ENCODE assay signal across 21 mouse cellular contexts in the genomic region with DNA sequence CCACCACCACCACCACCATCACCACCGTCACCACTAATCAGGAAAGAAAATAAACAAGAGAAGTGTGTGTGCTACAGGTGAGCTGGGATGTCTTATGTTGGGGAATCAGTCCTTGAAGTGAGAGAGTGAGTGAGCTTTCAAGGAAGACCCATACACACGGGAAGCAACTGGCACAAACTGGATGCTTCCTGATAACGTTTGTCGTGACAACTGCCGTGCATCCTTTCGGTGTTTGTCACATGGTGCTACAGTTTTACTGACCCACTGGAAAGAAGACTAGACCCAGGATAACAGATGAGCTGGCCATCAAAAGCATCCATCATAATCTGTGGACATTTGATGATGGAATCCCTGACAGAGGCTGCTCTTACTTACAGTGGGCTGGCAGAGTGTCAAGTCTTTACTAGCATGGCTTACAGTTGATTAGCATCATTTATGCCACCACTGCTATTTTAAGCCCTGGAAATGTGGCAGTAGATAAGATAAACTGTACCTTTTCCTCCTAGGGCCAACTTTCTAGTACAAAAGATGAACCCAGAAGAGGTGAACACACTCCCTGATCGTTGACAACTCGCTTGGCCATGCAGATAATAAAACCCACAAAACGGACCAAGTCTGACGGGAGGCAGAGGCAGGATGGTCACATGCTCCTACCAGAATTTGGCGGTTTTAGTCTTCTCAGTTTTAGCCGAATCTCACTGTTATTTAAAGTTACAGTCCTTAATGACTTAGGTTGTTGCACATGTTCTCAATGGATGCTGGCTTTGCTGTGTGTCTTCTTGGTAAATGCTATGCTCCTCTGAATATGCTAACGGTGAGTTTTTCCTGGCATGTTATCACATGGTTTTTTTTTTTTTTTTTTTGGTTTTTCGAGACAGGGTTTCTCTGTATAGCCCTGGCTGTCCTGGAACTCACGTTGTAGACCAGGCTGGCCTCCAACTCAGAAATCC. TPM values are rescaled to one million over a fixed set of nuclear protein-coding genes. Genes with fewer than 3 reads are reported as not detected.
DNase-seq lines count a peak whose midpoint lies in the region; ATAC-seq and TF ChIP-seq lines count a peak whose summit lies in the region.
"Had no signal": no experiment of that assay in that cellular context is flagged by ENCODE, and none has a peak within 500 bp of the region (broad histone marks: within the 10 kb centered on the region; RNA-seq: fewer than 3 reads in every experiment).

No protein-coding gene starts in this region.

- peak overlapping the region; percentile 21; the same call in 1 of the 2 replicates for H3K4me2 ChIP-seq in liver, embryonic 15.5 days
- no peak overlapping the region for H3K4me2 ChIP-seq in forebrain, postnatal 0 days (ENCODE audit: low read depth)
- H3K4me2 ChIP-seq: embryonic facial prominence, embryonic 13.5 days; hindbrain, embryonic 12.5 days; limb, embryonic 15.5 days had no signal

- H3K9ac ChIP-seq in liver, embryonic 15.5 days, result no peak overlapping the region
- H3K9ac ChIP-seq in forebrain, postnatal 0 days, result no peak overlapping the region
- H3K9ac ChIP-seq: embryonic facial prominence, embryonic 13.5 days; hindbrain, embryonic 12.5 days; limb, embryonic 15.5 days had no signal

- no peak for TF ChIP-seq CTCF in thymus, adult 2 months (IDR thresholded peaks at IDR 0.05; ENCODE audit: borderline replicate concordance, control insufficient read depth, extremely low read depth, insufficient read depth, low read length, poor library complexity)
- TF ChIP-seq CTCF in forebrain, postnatal 0 days (IDR thresholded peaks at IDR 0.05; ENCODE audit: low read depth), result no peak

- no peaks in the 10 kb centered on the region for H3K27me3 ChIP-seq in thymus, adult 2 months (ENCODE audit: control insufficient read depth, insufficient read depth, low read length)
- no peaks in the 10 kb centered on the region for H3K27me3 ChIP-seq in liver, embryonic 15.5 days
- no peaks in the 10 kb centered on the region for H3K27me3 ChIP-seq in forebrain, postnatal 0 days (ENCODE audit: insufficient read depth, low read length)
- H3K27me3 ChIP-seq: CH12.LX; embryonic facial prominence, embryonic 13.5 days; hindbrain, embryonic 12.5 days; limb, embryonic 15.5 days had no signal

- no peak for DNase-seq in thymus, adult 2 months
- no peak for DNase-seq in thymus, postnatal 14 days
- DNase-seq in forebrain, postnatal 0 days, result no peak
- DNase-seq in adrenal gland, postnatal 10 days, result no peak
- no peak for DNase-seq in right cerebral cortex, postnatal 10 days (ENCODE audit: low spot score in 2 of 2)
- no peak for DNase-seq in adrenal gland, postnatal 36 days
- DNase-seq: cerebellum, adult 9-10 months; gastrocnemius, postnatal 14 days; heart, adult 2 months; kidney, adult 8-10 months; thymus, postnatal 4 days had no signal

- peak overlapping the region; percentile 7; the same call in 1 of the 2 replicates for H3K27ac ChIP-seq in thymus, adult 2 months (ENCODE audit: control insufficient read depth, insufficient read depth, low read length)
- no peak overlapping the region for H3K27ac ChIP-seq in liver, embryonic 15.5 days (replicated peaks)
- H3K27ac ChIP-seq in forebrain, postnatal 0 days (ENCODE audit: low read depth, low read length), result no peak overlapping the region
- H3K27ac ChIP-seq: embryonic facial prominence, embryonic 13.5 days; heart, adult 2 months; hindbrain, embryonic 12.5 days; limb, embryonic 15.5 days had no signal

- H3K4me1 ChIP-seq in thymus, adult 2 months (replicated peaks; ENCODE audit: control insufficient read depth, insufficient read depth, low read length), result peaks cover 21% of the 10 kb centered on the region
- H3K4me1 ChIP-seq in liver, embryonic 15.5 days (replicated peaks), result peaks cover 33% of the 10 kb centered on the region
- peaks cover 13% of the 10 kb centered on the region for H3K4me1 ChIP-seq in forebrain, postnatal 0 days (ENCODE audit: insufficient read depth)

- TF ChIP-seq POLR2A in thymus, adult 2 months (IDR thresholded peaks at IDR 0.05; ENCODE audit: control insufficient read depth, extremely low read depth, insufficient read depth, low read length, poor library complexity), result no peak

- ATAC-seq in common myeloid progenitor, adult 5-6 weeks (replicated peaks; ENCODE audit: low read depth, poor library complexity, severe bottlenecking), result peak; percentile 30
- no peak for ATAC-seq in liver, embryonic 15.5 days (ENCODE audit: insufficient read depth)
- no peak for ATAC-seq in forebrain, postnatal 0 days
- ATAC-seq: forebrain, embryonic 14.5 days; inflammation-experienced regulatory T-cells, adult 6 months; lung, postnatal 0 days; midbrain, embryonic 16.5 days had no signal

- 62% methylated on average over 15 of the region's 15 CpGs for WGBS in thymus, adult 2 months
- WGBS in liver, embryonic 15.5 days (ENCODE audit: insufficient replicate concordance), result 22% methylated on average over 15 of the region's 15 CpGs
- 89% methylated on average over 15 of the region's 15 CpGs for WGBS in forebrain, postnatal 0 days

- peaks cover under 1% of the 10 kb centered on the region; the same call in 1 of the 2 replicates for H3K36me3 ChIP-seq in thymus, adult 2 months (ENCODE audit: control insufficient read depth, insufficient read depth, low read length)
- H3K36me3 ChIP-seq in liver, embryonic 15.5 days (replicated peaks), result no peaks in the 10 kb centered on the region
- H3K36me3 ChIP-seq in forebrain, postnatal 0 days (ENCODE audit: insufficient read depth), result no peaks in the 10 kb centered on the region
- H3K36me3 ChIP-seq: embryonic facial prominence, embryonic 13.5 days; hindbrain, embryonic 12.5 days; limb, embryonic 15.5 days had no signal

- H3K4me3 ChIP-seq in thymus, adult 2 months (ENCODE audit: control insufficient read depth, insufficient read depth, low read length), result no peak overlapping the region
- H3K4me3 ChIP-seq in liver, embryonic 15.5 days (replicated peaks), result no peak overlapping the region
- no peak overlapping the region for H3K4me3 ChIP-seq in forebrain, postnatal 0 days (ENCODE audit: low read depth, low read length)
- H3K4me3 ChIP-seq: embryonic facial prominence, embryonic 13.5 days; heart, adult 2 months; hindbrain, embryonic 12.5 days; limb, embryonic 15.5 days had no signal

- no peaks in the 10 kb centered on the region for H3K9me3 ChIP-seq in liver, embryonic 15.5 days (replicated peaks)
- H3K9me3 ChIP-seq in forebrain, postnatal 0 days (ENCODE audit: low read length), result no peaks in the 10 kb centered on the region
- H3K9me3 ChIP-seq: embryonic facial prominence, embryonic 13.5 days; hindbrain, embryonic 12.5 days; limb, embryonic 15.5 days had no signal

RNA-seq across cellular contexts. Expression of gene Etnk1, which starts 2.8 kb away (rescaled TPM):
- polyA plus RNA-seq in thymus, adult 2 months (2012; rRNA removed), result 113 and 166 TPM in 2 replicates
- 87.9 and 104 TPM in 2 replicates for total RNA-seq in common myeloid progenitor, adult 5-6 weeks (2017)
- polyA plus RNA-seq in liver, embryonic 15.5 days (2015; fragmentation: Nextera tagmentation; extraction: Ambion mirVana), result 7.4 and 8.9 TPM in 2 replicates
- total RNA-seq in forebrain, postnatal 0 days (2014; rRNA removed), result 92.4 and 116 TPM in 2 replicates
- polyA plus RNA-seq in forebrain, postnatal 0 days (2015; fragmentation: Nextera tagmentation; extraction: Ambion mirVana), result 14.1 and 24.8 TPM in 2 replicates
- 10 to 100 TPM; 79.6 to 81.5 TPM for total RNA-seq in adrenal gland, postnatal 10 days (2021)
- 100 to 1,000 TPM; 115 to 119 TPM for total RNA-seq in adrenal gland, postnatal 36 days (2021)
